19 mouse cellular contexts compared by ENCODE assay signal in the genomic region with DNA sequence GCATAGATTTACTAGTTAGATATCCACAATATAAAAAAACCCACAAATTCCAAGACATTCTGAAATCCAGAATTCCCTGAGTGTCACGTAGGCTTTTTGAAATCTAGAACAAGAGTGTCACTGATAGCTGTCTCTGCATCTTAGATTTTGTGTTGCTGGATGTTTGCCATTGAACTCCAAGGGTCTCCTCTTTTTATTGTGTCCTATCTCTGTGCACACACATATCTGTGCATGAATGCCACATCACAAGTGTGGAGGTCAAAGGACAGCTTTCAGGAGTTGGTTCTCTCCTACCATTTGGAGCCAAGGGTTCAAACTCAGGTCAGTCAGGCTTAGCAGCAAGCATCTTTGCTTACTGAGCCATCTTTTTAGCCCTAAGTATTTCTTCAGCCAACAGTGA. TPM values are rescaled to one million over a fixed set of nuclear protein-coding genes. Genes with fewer than 3 reads are reported as not detected.
"Had no signal": no experiment of that assay in that cellular context is flagged by ENCODE, and none has a peak within 500 bp of the region (broad histone marks: within the 10 kb centered on the region; RNA-seq: fewer than 3 reads in every experiment).

No protein-coding gene starts in this region.

- H3K9me3 ChIP-seq: limb, embryonic 15.5 days; midbrain, embryonic 15.5 days; neural tube, embryonic 12.5 days had no signal

- H3K4me2 ChIP-seq: limb, embryonic 15.5 days; midbrain, embryonic 15.5 days; neural tube, embryonic 12.5 days had no signal

- H3K27me3 ChIP-seq: limb, embryonic 15.5 days; midbrain, embryonic 15.5 days; neural tube, embryonic 12.5 days had no signal

- DNase-seq: kidney, adult 9 months; kidney, postnatal 36 days; left cerebral cortex, postnatal 4 days; lung, adult 18-20 months; thymus, adult 18-20 months; thymus, postnatal 14 days had no signal

- H3K27ac ChIP-seq: kidney, postnatal 0 days; liver, embryonic 14.5 days; midbrain, embryonic 15.5 days; neural tube, embryonic 12.5 days had no signal

- H3K4me3 ChIP-seq: limb, embryonic 15.5 days; midbrain, embryonic 15.5 days; neural tube, embryonic 12.5 days had no signal

- H3K9ac ChIP-seq: limb, embryonic 15.5 days; liver, embryonic 14.5 days; midbrain, embryonic 15.5 days; neural tube, embryonic 12.5 days had no signal

- ATAC-seq: midbrain, embryonic 15.5 days had no signal

RNA-seq across cellular contexts. Expression of a gene that starts 30.0 kb away (rescaled TPM):
- total RNA-seq: layer of hippocampus, adult 18-20 months; layer of hippocampus, postnatal 10 days; left cerebral cortex, adult 18-20 months; left cerebral cortex, postnatal 10 days; left cerebral cortex, postnatal 4 days; megakaryocyte progenitor cell, adult 5-6 weeks; monocyte, adult 5-6 weeks; neutrophil, adult 5-6 weeks had no signal
- polyA plus RNA-seq: limb, embryonic 15.5 days; lung, embryonic 16.5 days; midbrain, embryonic 15.5 days; neural tube, embryonic 12.5 days had no signal

RNA-seq across cellular contexts. Expression of a gene that starts 30.9 kb away (rescaled TPM):
- total RNA-seq: layer of hippocampus, adult 18-20 months; left cerebral cortex, postnatal 4 days; megakaryocyte progenitor cell, adult 5-6 weeks had no signal
